In the genomic region with DNA sequence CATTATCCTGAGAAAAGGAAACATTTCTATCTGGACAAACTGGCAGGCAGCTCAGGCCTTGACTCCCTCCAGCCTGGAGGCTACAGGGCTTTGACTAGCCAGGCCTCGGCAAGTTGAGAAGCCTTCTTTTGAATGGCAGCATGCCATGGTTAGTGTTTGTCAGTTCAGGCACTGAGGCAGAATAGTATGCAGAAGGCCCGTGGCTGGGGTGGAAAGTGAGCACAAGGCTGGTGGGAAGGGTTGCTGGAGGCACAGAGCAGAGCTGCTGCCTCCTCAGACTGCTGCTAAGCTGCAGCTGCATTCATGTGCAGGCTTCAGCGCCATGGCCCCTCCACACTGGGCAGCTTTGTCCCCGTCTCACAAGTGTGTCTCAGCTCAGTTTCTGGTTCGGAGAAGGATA, we compare ENCODE assay signal across 9 mouse cellular contexts.
A peak's percentile ranks its signal among the peaks of the same experiment; 100 is the strongest.
DNase-seq lines count a peak whose midpoint lies in the region; ATAC-seq lines count a peak whose summit lies in the region.
"Had no signal": no experiment of that assay in that cellular context is flagged by ENCODE, and none has a peak within 500 bp of the region (broad histone marks: within the 10 kb centered on the region; RNA-seq: fewer than 3 reads in every experiment).

No protein-coding gene starts in this region.

- no peak for ATAC-seq in cerebellum, adult (ENCODE audit: insufficient number of reproducible peaks, low FRiP score, low TSS enrichment)

- DNase-seq in cerebellum, postnatal 14 days, result peak; percentile 14 to 21
- no peak for DNase-seq in cerebellum, adult 11-12 months
- DNase-seq in right cerebral cortex, postnatal 25 days, result peak; percentile 17
- no peak for DNase-seq in right cerebral cortex, postnatal 14 days
- DNase-seq in kidney, postnatal 4 days, result peak; percentile 23 to 53
- DNase-seq in yolk sac, embryonic 10.5 days (ENCODE audit: low spot score), result peak; percentile 32
- DNase-seq in urinary bladder, adult 18-20 months (ENCODE audit: low spot score in 2 of 2), result no peak
- DNase-seq: heart, postnatal 36 days had no signal

Comparison
In these comparisons a context has a peak if more than half of its experiments do, and no peak if none do; other contexts are left out.
1. DNase-seq: peak in cerebellum, postnatal 14 days (2 of 2), right cerebral cortex, postnatal 25 days (single experiment), kidney, postnatal 4 days (2 of 2) and yolk sac, embryonic 10.5 days (single experiment); none in cerebellum, adult 11-12 months (single experiment), right cerebral cortex, postnatal 14 days (single experiment) and urinary bladder, adult 18-20 months (0 of 2).